Mouse (Mus musculus): ENCODE measurements around the gene Emp2.

Gene Emp2

GRCm38 (mm10) chr16:10313646-10314088, at the start of gene Emp2:
TSS of gene Emp2 (minus strand) at chr16:10313968.
- peak; percentile 59 to 80 for DNase-seq (ENCODE audit: inconsistent age in 2 of 2, low spot score in 1 of 2)

GRCm38 (mm10) chr16:10363061-10363460, 49.3 kb upstream of the Emp2 start:
- DNase-seq (ENCODE audit: inconsistent age in 2 of 2, low spot score in 1 of 2), result no peak

- no peak for DNase-seq (ENCODE audit: inconsistent age in 2 of 2, low spot score in 1 of 2)
Observed at GRCm38 (mm10) chr16:10359241-10359640, 45.5 kb upstream of the Emp2 start.

DNA sequence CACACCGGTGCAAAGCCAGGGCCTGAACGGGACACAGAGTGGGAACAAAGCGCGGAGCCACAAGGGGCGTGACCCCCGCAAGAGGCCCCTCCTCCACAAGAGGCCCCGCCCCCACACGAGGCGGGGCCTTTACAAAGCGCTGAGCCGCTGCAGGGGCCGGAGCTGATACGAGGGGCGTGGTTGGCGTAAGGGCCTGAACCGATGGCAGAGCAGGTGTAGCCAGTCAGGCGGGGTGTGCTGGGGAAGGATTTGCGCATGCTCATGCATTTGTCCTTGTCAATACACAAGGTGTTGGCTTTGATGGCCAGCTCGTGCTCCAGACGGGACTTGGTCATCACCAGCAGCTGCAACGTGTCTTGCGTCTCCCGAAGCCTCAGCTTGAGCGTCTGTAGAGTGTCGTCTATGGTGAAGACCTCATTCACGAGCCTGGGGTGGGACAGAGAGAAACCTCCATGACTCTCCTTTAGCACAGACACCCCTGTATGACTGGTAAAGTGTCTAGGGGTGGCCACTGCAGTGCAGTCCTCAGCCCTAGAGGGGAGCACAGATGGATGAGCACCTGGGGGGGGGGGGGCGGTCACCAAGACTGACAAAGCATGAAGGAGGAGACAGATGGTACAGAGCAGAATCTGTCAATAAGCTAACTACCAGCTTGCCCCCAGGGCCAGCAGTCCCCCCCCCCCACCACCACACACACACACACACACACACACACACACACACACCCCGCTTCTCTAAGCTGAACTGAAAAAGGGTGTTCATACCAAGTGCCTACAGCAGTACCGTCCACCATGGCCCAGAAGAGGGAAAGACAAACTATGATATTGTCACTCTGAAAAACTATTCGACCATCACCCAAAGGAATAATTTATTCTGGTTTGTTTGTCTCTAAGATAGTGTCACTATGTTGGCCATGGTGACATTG, 44.5 kb upstream of the Emp2 start:
- DNase-seq (ENCODE audit: inconsistent age in 2 of 2, low spot score in 1 of 2), result peak in 1 of 2 experiments; percentile 46

DNA sequence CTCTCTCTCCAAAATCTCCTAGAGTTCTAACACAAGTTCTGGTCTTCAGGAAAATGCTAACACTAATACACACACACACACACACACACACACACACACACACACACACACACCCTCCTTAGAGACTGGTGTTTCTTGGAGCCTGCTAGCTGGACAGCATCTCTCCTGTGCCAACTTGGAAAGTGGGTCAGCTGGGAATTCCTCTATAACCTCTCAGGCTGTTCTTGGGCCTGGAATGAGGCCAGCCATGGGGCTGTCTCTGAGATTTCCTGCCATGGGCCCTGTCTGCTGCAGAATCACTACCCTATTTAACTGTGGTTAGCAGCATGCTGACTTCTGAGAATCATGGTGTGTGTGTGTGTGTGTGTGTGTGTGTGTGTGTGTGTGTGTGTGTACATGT, 41.2 kb upstream of the Emp2 start:
- DNase-seq (ENCODE audit: inconsistent age in 2 of 2, low spot score in 1 of 2), result peak; percentile 46 to 66

GRCm38 (mm10) chr16:10351050-10351636, 37.4 kb upstream of the Emp2 start:
- DNase-seq (ENCODE audit: inconsistent age in 2 of 2, low spot score in 1 of 2), result no peak

DNA sequence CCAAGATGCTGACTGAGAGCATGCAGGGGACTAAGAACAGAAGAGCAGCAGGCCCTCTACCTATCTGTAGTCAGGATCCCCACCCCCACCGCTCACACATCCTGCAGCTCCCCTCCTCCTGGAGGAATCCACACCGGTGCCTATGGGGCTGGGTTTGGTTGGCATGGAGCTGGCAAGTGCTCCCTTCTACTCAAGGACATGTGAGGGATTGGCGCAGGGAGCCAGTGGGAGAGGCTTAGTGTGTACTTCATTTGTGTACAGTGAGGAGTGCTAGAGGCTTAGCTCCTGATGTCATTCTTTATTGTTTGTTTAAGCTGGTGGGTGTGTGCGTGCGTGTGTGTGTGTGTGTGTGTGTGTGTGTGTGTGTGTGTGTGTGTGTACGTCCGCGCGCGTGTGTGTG, 36.1 kb upstream of the Emp2 start:
- peak; percentile 19 to 55 for DNase-seq (ENCODE audit: inconsistent age in 2 of 2, low spot score in 1 of 2)

GRCm38 (mm10) chr16:10349436-10349835, 35.7 kb upstream of the Emp2 start:
- peak in 1 of 2 experiments; percentile 31 for DNase-seq (ENCODE audit: inconsistent age in 2 of 2, low spot score in 1 of 2)

GRCm38 (mm10) chr16:10347551-10347950, 33.8 kb upstream of the Emp2 start:
- peak in 1 of 2 experiments; percentile 52 for DNase-seq (ENCODE audit: inconsistent age in 2 of 2, low spot score in 1 of 2)

GRCm38 (mm10) chr16:10341110-10341509, 27.3 kb upstream of the Emp2 start:
- no peak for DNase-seq (ENCODE audit: inconsistent age in 2 of 2, low spot score in 1 of 2)

DNA sequence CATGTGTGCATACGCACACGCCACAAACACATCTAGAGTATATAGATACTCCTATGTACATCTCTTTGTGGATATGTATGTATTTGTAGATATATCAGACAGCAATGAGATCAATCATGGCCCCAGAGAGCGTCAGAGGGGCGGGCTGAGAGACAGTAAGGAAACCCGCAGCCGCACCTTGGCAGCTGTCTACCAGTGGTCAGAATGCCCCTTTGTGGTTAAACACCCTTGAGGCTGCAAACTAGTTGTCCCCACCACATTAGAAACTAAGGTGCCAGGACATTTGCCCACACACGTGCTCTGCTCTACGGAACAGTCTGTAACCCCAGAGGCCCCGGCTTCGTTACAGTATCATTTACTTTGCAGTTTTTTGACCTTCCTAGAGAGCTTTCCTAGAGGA, 26.2 kb upstream of the Emp2 start:
- DNase-seq (ENCODE audit: inconsistent age in 2 of 2, low spot score in 1 of 2), result no peak

DNA sequence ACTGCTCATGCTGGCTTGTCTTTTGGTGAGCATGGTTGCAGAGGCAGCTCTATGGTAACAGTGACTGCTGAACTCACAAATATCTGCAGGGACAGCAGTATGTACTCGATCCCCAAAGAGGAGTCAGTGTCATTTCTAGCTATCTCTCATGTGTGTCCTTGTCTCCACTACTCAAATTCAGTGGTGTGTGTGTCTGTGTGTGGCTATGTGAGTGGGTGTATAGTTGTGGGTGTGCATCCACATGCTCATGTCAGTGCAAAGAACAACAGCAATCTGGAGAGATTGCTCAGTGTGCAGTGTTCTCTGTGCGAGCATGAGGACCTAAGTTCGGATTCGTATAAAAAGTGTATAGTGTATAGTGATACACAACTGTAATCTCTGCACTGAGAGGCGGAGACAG, 24.8 kb upstream of the Emp2 start:
- no peak for DNase-seq (ENCODE audit: inconsistent age in 2 of 2, low spot score in 1 of 2)

DNA sequence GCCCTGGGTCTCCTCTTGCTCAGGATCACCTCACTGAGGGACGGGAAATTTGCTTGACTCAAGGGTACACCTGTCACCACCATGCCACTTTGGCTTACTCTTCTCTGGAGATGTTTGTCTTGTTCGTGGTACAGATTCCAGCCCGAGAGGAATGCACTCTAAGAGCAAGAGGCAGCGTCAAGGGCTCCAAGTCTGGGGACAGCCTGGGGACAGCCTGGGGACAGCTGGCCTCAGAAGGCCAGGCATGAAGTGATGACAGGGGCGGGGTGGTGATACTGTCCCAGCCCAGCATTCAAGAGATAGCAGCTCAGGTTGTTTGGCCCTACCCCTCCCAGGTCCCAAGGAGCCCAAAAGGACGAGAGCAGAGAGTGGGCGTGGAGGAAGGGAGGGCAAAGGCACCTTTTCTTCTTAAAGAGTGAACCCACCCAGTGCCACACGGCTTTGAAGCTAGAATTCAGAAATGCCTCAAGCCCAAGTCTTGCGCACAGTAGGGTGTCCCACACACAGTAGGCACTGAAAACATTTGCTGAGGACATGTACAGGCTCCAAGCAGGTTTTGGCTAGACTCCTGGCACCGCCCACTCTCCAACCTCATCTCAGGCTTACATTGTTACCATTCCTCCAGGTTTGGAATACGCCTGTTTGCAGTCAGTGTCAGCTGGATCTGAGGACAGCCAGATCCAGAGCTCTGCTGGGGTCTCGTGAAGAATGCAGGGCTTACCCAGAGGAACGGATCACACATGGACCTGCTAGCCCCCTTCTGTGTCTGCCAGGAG, 23.8 kb upstream of the Emp2 start:
- DNase-seq (ENCODE audit: inconsistent age in 2 of 2, low spot score in 1 of 2), result no peak

- DNase-seq (ENCODE audit: inconsistent age in 2 of 2, low spot score in 1 of 2), result peak in 1 of 2 experiments; percentile 12
Observed at GRCm38 (mm10) chr16:10336454-10337421, 23.0 kb upstream of the Emp2 start.

DNA sequence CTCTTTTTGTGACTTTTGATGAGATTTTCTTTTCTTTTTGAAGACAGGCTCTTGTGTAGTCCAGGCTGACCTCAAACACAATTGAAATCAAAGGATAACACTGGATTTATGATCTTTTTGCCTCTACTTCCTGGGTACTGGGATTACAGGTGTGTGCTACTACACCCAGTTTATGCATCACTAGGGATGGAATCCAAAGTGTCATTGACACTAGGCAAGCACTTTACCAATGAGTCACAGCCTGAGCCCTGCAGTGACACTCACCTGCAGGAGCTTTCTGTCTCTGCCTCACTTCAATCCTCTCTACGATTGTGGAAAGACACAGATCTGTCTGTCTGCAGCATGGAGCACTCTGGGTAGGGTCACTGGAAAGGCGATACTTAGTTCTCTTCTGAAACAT, 22.2 kb upstream of the Emp2 start:
- DNase-seq (ENCODE audit: inconsistent age in 2 of 2, low spot score in 1 of 2), result no peak

DNA sequence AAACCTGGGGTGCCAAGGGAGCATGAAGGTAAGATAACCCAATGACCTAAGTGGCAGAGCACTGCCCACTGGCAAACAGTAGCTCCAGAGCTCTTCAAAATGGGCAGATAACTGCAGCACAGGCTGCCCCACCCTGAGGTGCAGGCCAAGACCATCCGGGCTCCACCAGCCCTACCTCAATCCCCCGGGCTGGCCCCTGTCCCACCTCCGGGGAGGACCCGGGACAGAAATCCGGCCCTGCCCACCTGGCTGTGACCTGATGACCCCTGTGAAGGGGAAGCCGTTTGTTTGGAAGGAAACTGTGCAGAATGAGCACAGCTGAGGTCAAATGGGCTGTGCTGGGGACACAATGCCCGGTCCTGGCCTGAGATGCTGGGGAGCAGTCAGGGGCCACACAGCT, 19.0 kb upstream of the Emp2 start:
- no peak for DNase-seq (ENCODE audit: inconsistent age in 2 of 2, low spot score in 1 of 2)

DNA sequence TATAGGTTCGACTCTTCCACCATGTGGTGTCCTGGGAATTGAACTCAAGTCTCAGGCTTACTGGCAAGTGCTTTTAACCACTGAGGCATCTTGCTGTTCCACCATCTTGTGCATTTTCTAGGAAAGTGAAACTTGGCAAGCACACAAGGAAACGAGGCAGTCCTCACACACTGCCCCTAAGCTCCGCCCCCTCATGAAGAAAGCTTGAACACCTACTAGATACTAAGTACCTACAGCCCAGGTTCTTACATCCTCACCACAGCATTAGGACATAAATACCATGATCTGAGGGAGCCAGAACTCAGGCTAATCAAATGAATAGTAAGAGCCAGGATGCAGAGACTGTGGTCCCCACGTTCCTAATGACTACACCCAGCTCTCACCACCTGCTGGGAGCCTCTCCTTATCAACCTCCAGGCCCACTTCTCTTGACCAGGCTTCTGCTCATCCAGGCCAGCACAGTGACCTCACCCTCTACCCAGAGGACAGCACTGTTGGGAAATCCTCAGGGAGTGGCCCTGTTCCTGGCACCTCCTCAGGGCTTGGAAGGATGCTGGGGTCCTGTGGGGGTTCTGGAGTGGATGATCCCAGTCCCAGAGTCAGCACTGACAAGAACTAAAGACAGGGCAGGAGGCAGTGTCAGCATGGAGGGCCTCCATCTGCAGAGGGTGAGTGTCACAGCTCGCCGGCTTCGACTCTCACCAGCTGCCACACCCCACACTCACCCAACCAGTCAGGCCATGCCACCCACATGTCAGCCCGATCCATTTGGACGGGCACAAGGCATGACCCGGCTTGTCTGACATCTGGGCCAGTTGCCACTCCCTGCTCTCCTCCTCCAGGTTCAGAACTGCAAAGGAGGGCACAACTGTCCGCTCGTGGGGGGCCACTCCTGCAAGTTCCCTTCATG, 17.1 kb upstream of the Emp2 start:
- DNase-seq (ENCODE audit: inconsistent age in 2 of 2, low spot score in 1 of 2), result no peak

GRCm38 (mm10) chr16:10327563-10328333, 14.0 kb upstream of the Emp2 start:
- no peak for DNase-seq (ENCODE audit: inconsistent age in 2 of 2, low spot score in 1 of 2)
